Mouse (Mus musculus): ENCODE data around the gene Cant1.

The Cant1 gene

GRCm38 (mm10) chr11:118371876-118372275 lies 47.0 kb downstream of the Cant1 start:
- peak; percentile 46 for DNase-seq (ENCODE audit: low spot score)

- peak; percentile 39 for DNase-seq (ENCODE audit: low spot score)
These were observed 49.2 kb downstream of the Cant1 start for GRCm38 (mm10) chr11:118369657-118370056.

GRCm38 (mm10) chr11:118369251-118369650 lies 49.6 kb downstream of the Cant1 start:
- DNase-seq (ENCODE audit: low spot score), result peak; percentile 44

GRCm38 (mm10) chr11:118368330-118368729 lies 50.6 kb downstream of the Cant1 start:
- peak; percentile 69 for DNase-seq (ENCODE audit: low spot score)

- DNase-seq (ENCODE audit: low spot score), result peak; percentile 5
These were observed 52.3 kb downstream of the Cant1 start for GRCm38 (mm10) chr11:118366559-118366958.

- DNase-seq (ENCODE audit: low spot score), result peak; percentile 35
These were observed 52.8 kb downstream of the Cant1 start for GRCm38 (mm10) chr11:118366108-118366507.

- peak; percentile 47 for DNase-seq (ENCODE audit: low spot score)
These were observed 53.7 kb downstream of the Cant1 start for GRCm38 (mm10) chr11:118365171-118365570.

GRCm38 (mm10) chr11:118364021-118364420 lies 54.9 kb downstream of the Cant1 start:
- peak; percentile 29 for DNase-seq (ENCODE audit: low spot score)

GRCm38 (mm10) chr11:118362971-118363518 lies 55.8 kb downstream of the Cant1 start:
- DNase-seq (ENCODE audit: low spot score), result peak; percentile 46

GRCm38 (mm10) chr11:118362501-118362900 lies 56.4 kb downstream of the Cant1 start:
- no peak for DNase-seq (ENCODE audit: low spot score)

- peak; percentile 59 for DNase-seq (ENCODE audit: low spot score)
These were observed 58.0 kb downstream of the Cant1 start for GRCm38 (mm10) chr11:118360907-118361341.

- DNase-seq (ENCODE audit: low spot score), result no peak
These were observed 58.4 kb downstream of the Cant1 start for GRCm38 (mm10) chr11:118360491-118360890.

All from testis, postnatal 10 days (tissue).